Mouse (Mus musculus) ES-Bruce4 (cell line): ENCODE measurements around the gene Slc35b3.

Experiments used
- CTCF ChIP-seq: IDR thresholded peaks from one replicate; pipeline ENCODE4 v1.8.1; 2011; ENCODE audit warnings: low read depth, low read length
- EP300 ChIP-seq: IDR thresholded peaks from 2 replicates; pipeline ENCODE4 v1.6.1; 2011; ENCODE audit warnings: low read depth, low read length; ENCODE audit not compliant: insufficient read depth

- TF ChIP-seq CTCF (no peak), EP300 (no peak)
Observed at GRCm38 (mm10) chr13:38944951-38945350, 15.7 kb downstream of the Slc35b3 start.
